Mouse (Mus musculus) cerebellum, postnatal 14 days (tissue): Measurements from ENCODE around the gene Rgs6.

Source experiments
- DNase-seq, 2 experiments: peaks; one replicate each; pipeline ENCODE4 v3.0.0; 2021; ENCODE audit warnings: mixed read lengths in 2 of 2

Rgs6 gene

GRCm38 (mm10) chr12:82762046-82762445 is 174.0 kb downstream of the Rgs6 start:
- DNase-seq, result no peak

DNA sequence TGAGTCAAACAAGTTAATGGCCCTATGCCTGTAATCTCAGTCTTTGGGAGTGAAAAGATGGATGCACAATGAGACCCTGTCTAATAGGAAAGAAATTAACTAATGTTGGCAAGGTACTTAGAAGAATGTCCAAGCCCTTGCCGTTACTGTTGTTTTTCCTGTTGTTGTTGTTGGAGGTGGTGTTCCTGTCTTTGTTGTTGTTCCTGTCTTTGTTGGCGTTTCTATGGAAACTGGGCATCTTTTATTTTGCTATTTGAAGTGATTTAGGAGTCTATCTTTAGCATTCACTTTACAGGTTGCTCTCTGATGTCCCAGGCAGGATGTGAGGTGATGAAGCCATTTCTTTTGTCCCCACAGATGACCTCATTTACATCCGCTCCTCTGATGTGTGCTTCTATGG is 180.6 kb downstream of the Rgs6 start:
- DNase-seq, result no peak

DNA sequence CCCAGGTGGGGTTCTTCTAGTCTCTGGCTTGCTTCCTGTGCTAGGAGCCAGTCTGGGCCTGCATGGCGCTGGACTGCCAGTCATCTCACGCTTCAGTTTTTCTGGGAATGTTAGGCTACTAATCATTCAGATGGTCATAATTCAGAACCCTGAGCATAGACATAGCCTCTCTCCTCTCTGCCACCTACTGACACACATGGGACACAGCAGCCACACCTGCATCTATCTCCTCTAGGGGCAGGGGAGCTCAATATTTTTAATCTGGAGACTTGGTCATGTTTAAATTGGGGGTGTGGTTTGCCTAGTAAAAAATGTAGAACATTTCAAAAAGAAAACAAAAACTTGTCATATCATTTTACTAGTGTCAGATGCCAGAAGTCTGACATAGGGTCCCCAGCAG is 184.1 kb downstream of the Rgs6 start:
- DNase-seq, result no peak

DNA sequence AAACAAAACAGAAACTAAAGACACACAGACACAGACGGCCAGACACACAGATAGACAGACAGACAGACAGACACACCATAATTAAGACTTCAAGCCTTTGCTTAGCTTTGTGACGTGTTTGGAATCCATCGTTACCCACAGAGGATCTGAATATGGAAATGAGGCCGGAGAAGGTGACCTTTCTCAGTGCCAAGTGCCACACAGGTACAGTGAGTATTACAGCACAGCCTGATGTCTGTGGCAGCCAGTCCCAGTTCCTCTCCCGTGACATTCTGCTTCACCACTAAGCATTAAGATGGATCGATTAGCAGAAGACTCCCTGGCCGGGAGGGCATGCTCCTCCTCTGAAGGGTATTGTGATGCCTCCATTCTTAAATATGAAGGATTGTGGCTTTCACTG is 186.5 kb downstream of the Rgs6 start:
- DNase-seq, result no peak

- no peak for DNase-seq
Measured at GRCm38 (mm10) chr12:82776686-82777085, 188.6 kb downstream of the Rgs6 start.

DNA sequence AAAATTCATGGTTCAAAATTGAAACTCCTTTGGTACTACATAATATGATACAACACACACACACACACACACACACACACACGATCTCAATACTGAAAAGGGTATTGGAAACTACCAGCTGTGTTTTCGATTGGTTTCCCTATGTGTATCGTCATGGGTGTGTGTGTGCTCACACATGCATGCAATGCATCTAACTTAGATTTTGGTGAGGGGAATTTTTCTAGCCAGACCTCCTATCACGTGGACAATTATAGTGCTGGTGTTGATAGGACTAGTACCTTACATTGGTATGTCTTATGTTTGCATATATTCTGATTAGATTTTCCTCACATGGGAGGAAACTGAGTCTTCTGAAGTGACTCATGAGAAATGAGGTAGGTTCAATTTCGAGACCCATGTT is 192.8 kb downstream of the Rgs6 start:
- no peak for DNase-seq

DNA sequence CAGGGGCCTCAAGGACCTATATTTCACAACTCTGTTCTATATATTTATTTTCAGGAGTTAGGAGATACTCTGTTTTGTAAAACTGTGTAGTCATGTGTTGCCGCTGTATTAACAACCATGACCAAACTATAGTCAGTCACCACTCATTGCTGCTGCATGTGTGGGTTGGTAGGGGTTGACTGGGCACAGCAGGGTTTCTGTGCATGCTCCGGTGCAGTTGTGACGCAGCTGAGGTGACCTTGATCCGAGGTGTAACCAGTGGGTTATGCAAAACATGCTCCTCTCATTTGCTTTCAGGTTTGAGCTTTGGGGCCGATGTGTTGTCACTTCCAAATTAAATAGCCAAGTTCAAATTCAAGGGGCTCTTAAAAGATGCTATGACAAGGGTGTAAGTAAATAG is 193.3 kb downstream of the Rgs6 start:
- no peak for DNase-seq

DNA sequence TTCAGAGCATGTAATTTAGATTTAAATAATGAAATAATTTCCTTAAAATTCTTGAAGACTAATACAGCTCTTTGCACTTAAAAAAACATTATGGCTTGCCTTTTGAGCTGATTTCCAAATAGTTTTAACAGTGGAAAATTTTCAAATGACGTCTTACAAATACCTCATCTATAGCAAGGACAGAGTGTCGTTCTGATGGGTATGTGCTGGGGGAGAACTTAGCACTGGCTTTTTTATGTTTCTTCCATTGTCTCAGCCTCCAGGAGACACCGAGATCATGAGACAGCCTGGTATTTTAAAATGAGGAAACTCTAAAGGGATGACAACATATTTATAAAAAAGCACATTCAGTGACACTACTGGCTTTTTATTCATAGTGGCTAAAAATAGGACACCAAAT is 204.0 kb downstream of the Rgs6 start:
- DNase-seq, result no peak

- no peak for DNase-seq
Measured at GRCm38 (mm10) chr12:82799892-82800291, 211.8 kb downstream of the Rgs6 start.

DNA sequence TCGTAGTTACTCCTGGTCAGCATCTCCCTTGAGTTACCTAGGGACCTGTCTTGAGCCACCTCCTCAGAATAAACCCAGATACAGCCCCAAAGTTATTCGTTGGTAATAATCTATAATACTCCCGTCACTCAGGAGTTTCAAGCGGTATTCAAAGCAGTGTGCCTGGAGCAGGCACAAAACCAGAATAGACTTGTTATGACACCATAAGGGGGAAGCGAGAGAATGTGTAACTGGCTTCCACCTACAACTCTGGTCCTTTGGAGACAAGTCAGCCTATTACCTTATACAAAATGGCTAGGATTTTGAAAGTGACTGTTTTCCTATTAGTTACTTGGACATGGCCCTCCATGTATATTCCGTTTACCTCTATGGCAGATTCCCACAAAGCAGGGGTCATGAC is 213.6 kb downstream of the Rgs6 start:
- no peak for DNase-seq

GRCm38 (mm10) chr12:82802711-82803110 is 214.6 kb downstream of the Rgs6 start:
- no peak for DNase-seq

DNA sequence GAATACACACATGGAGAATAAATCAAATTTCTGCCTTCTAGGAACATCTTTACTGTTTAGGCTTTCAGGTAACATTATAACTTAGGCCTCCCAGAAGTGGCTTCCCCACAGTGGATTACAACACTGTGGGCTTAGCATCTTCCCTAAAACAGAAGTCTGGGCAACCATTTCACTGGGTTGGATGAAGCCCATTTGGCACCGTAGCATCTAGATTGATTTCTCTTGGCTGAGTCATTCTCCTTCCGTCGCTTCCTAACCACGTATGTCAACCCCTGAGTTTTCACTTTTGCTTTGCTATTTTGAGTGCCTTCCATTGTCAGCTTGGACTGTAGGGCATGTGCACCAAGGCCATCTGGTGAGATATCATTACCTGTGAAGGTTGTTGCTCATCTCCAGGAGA is 217.1 kb downstream of the Rgs6 start:
- DNase-seq, result peak; percentile 34

- no peak for DNase-seq
Measured at GRCm38 (mm10) chr12:82810631-82811030, 222.5 kb downstream of the Rgs6 start.

DNA sequence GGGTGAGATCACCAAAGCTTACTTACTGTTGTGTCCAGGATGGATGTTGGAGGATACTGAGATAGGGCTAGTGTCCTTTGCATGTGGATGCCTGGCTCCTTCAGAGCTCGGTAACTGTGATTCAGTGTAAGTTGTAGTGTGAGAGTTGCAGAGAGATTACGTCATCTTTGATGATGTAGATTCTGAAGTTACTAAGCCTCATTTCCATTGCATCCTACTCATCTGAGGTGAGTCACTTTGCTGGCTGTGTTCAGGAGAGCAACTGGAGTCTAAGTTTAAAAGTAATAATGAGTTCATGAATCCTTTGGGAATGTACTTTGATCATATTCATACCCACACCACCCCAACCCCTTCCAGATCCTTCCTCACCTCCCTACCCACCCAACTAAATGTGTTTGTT is 227.9 kb downstream of the Rgs6 start:
- no peak for DNase-seq

DNA sequence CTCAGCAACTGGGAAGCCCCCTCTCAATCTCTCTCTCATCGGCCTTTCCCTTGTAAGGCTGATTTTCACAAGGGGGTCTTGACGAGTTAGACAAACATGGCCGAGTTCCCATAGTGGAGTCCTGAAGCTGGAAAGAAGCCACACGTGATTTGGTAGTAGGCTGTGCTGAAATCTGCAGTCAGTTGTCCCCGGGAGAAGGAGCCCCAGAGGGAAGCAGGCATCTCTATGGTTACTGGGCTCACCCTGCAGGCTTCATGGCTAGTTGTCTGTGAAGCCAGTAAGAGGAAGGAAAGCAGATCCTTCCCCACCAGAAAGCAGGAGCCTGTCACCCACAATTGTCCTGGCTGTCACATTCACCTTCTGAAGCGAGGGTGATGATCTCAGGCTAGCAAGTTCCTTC is 231.2 kb downstream of the Rgs6 start:
- DNase-seq, result peak in 1 of 2 experiments; percentile 10

GRCm38 (mm10) chr12:82819991-82820390 is 231.9 kb downstream of the Rgs6 start:
- DNase-seq, result peak in 1 of 2 experiments; percentile 10

GRCm38 (mm10) chr12:82822821-82823620 is 234.9 kb downstream of the Rgs6 start:
- DNase-seq, result no peak

DNA sequence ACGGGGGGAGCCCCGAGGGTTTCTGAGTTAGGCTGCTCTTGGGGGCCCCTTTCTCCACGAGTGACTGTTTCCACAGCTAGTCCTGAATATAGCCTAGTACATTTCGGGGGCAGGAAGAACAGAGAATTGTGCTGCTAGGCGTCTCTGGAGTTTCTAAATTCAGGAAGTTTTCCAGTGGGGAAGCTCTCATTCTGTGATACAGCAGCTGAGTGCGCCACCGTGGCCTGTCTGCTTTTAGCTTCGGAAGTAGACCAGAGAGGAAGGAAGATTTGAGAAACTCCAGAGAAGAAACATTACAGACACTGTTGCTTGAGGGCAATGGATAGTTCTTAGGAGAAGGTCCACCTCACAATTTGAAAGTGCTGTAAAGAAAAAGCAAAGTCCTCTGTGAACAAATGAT is 242.2 kb downstream of the Rgs6 start:
- no peak for DNase-seq

- DNase-seq, result no peak
Measured at GRCm38 (mm10) chr12:82838544-82838943, 250.5 kb downstream of the Rgs6 start.

GRCm38 (mm10) chr12:82841566-82841965 is 253.5 kb downstream of the Rgs6 start:
- DNase-seq, result no peak

DNA sequence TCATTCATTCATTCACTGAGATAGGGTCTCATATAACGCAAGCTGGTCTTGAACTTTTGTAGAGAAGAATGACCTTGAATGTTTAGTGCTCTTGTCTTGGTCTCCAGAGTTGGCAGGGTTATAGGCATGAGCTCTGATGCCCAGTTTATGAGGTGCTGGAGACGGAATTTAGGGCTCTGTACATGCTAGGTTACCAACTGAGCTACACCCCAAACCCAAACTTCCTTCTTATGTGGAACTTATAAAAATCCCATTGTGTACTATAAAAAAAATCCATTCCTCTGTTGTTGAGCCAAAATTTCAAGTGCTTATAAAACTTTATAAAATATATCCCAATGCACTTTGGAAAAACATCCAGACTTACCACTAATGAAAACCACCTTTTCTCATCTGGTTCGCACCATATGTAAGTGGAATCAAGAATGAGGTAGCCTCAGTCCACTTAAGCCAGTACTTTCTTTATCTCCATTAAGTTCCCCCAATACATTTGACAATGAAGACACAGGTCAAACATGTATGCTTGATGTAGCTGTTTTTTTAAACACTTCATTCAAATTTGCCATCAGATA is 260.3 kb downstream of the Rgs6 start:
- DNase-seq, result no peak

DNA sequence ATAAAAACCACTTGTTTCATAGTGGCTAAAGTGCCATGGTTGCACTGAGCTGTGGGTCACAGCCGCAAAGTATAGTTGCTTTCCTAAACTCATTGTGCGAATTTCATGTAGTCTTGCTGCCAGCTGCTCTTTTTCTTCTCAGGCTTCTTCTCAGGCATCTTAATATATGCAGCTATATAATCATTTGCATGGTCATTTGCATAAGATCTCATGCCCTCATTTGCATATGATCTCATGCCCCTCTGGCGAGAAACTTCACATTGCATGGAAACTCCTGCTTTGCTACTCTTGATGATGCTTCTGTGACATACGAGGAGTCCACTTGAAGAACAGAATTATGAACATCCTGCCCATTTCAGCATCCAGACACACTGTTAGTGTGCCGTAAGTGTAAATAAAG is 266.8 kb downstream of the Rgs6 start:
- no peak for DNase-seq

DNA sequence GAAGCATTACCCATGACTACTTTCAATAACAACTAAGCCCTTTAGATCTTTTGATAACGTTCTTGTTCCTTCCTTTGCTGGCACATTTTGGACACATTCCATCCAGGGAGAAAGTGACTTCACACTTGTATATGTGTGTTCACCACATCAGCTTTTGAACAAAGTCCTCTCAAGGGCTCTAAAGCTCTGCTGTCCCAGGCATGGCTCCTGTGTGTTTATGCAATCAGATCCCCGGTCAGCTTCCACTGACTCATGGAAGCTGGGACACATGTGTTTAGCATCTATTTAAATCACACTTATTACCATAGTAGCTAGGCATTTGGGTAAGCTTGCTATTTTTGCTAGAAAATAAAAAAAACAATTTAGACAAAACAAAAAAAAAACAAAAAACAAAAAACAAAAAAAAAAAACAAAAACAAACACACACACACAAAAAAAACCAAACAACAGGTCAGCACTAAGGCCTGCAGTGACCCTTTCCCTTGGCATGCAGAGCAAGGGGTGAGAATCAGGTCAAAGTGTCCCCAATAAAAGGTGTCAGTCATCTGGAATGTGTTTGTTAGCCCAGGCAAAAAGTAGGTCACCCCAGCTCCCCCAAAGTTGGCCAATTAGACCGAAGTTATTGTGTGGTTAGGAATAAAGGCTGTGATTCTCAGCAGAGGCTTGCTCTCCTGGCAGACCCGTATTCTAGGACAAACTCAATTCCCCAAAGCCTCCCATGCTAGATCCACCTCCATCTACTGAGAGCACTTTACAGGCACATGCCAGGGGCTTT is 267.4 kb downstream of the Rgs6 start:
- no peak for DNase-seq

GRCm38 (mm10) chr12:82865686-82866085 is 277.6 kb downstream of the Rgs6 start:
- no peak for DNase-seq
